Mouse (Mus musculus) kidney, postnatal 0 days (tissue): ENCODE measurements at regions not wholly inside any gene's neighbourhood (a gene's known extent, or its start where the extent isn't known, plus 50 kb on each side); places are given as distances from the start of the nearest gene placed in this dataset.

Experiments used
- ATAC-seq: fragments of 200-750 bp; cut with Nextera tagmentation; replicated peaks from 2 replicates; pipeline ENCODE4 v1.8.0; 2017; ENCODE audit warnings: low read depth, moderate number of reproducible peaks, moderate TSS enrichment, moderate library complexity; ENCODE audit not compliant: low FRiP score
- DNase-seq: peaks from one replicate; pipeline ENCODE4 v3.0.0-alpha.2; 2016; ENCODE audit warnings: low spot score
- H3K27ac ChIP-seq: fragments of 300-500 bp; sonication (generic); 2 replicates; pipeline ENCODE4 v1.5.1; 2014; ENCODE audit warnings: mild to moderate bottlenecking
- H3K27me3 ChIP-seq: fragments of 300-500 bp; sonication (generic); 2 replicates; pipeline ENCODE4 v1.6.1; 2014; ENCODE audit warnings: low read length, mixed read lengths; ENCODE audit not compliant: insufficient read depth
- H3K36me3 ChIP-seq: fragments of 300-500 bp; sonication (generic); 2 replicates; pipeline ENCODE4 v1.6.1; 2014; ENCODE audit warnings: low read length, mixed read lengths; ENCODE audit not compliant: insufficient read depth
- H3K4me1 ChIP-seq: fragments of 300-500 bp; sonication (generic); replicated peaks from 2 replicates; pipeline ENCODE4 v1.6.1; 2014; ENCODE audit warnings: antibody characterized with exemption, low read length, mixed read lengths; ENCODE audit not compliant: insufficient read depth
- H3K4me2 ChIP-seq: fragments of 300-500 bp; sonication (generic); 2 replicates; pipeline ENCODE4 v1.6.1; 2014; ENCODE audit warnings: mild to moderate bottlenecking, low read length, moderate library complexity, mixed read lengths
- H3K4me3 ChIP-seq: fragments of 300-500 bp; sonication (generic); replicated peaks from 2 replicates; pipeline ENCODE4 v1.5.1; 2014; ENCODE audit warnings: low read depth, low read length
- H3K9ac ChIP-seq: fragments of 300-500 bp; sonication (generic); 2 replicates; pipeline ENCODE4 v1.6.1; 2014; ENCODE audit warnings: low read depth, low read length
- H3K9me3 ChIP-seq: fragments of 300-500 bp; sonication (generic); replicated peaks from 2 replicates; pipeline ENCODE4 v1.6.1; 2016; ENCODE audit warnings: low read length, inconsistent platforms, mixed read lengths
- CTCF ChIP-seq: IDR thresholded peaks from 2 replicates; pipeline ENCODE4 v1.5.1; 2016; ENCODE audit warnings: antibody characterized with exemption, low read depth, mild to moderate bottlenecking, moderate library complexity
- WGBS: fragments of 180-500 bp; shearing (Covaris S2); extraction: QIAGEN DNeasy Blood & Tissue Kit; methylation state at CpG from one replicate; pipeline ENCODE4 v1.1.7; 2014; 5-methylcytosine and 5-hydroxymethylcytosine counted together

DNA sequence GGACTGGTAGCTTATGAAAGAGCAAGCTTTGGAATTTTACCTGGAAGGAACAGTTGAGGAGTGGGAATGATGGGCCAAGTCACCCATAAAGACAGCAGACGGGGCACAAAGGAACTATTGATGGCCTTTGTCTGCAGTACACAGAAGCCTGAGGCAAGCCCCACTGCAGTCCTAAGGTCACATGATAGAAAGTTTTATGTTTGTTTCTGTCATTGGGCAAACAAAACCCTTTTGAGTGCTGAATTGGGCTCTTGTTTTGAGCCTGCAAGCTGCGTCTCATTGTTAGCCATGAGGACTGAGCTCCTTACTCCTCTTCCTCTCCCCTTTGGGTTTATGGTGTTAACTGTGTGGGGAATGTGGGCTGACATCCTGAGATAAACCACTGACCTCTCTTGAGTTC is 227.7 kb upstream of the Fign start:
- no peaks in the 10 kb centered on the region for H3K4me1 ChIP-seq
- WGBS: 51% methylated on average over 2 of the region's 2 CpGs
- H3K4me3 ChIP-seq: no peak overlapping the region
- H3K4me2 ChIP-seq: no peak overlapping the region
- H3K9ac ChIP-seq: no peak overlapping the region
- no peaks in the 10 kb centered on the region for H3K9me3 ChIP-seq
- no peaks in the 10 kb centered on the region for H3K27me3 ChIP-seq
- H3K36me3 ChIP-seq: no peaks in the 10 kb centered on the region
- no peak for TF ChIP-seq CTCF
- no peak overlapping the region for H3K27ac ChIP-seq
- DNase-seq (no peak), ATAC-seq (no peak)
